Mouse (Mus musculus) MEL (cell line): ENCODE data around the gene Olfr263. TPM values are rescaled to one million over a fixed set of nuclear protein-coding genes. Genes with fewer than 3 reads are reported as not detected.

Experiments
- DNase-seq: peaks from one replicate; pipeline ENCODE4 v3.0.0; 2011; ENCODE audit warnings: low read depth, low spot score
- H3K27ac ChIP-seq: 2 replicates; pipeline ENCODE4 v1.5.1; 2012; ENCODE audit warnings: low read depth, mild to moderate bottlenecking, control low read depth, low read length, moderate library complexity; ENCODE audit not compliant: control insufficient read depth
- H3K27me3 ChIP-seq, 2 experiments: fragments of 150-350 bp in 1 of 2; sonication (generic) in 1 of 2; 2 replicates each; pipeline ENCODE4 v1.6.1; 2012; ENCODE audit warnings: low read length in 2 of 2, mild to moderate bottlenecking in 2 of 2, improper control_type of control experiment in 1 of 2, moderate library complexity in 1 of 2; ENCODE audit not compliant: insufficient read depth in 2 of 2, control insufficient read depth in 1 of 2
- H3K36me3 ChIP-seq, 2 experiments: 2 replicates each; pipeline ENCODE4 v1.6.1; 2012 to 2014; ENCODE audit warnings: low read length in 2 of 2, improper control_type of control experiment in 1 of 2, inconsistent platforms in 1 of 2, mild to moderate bottlenecking in 1 of 2; ENCODE audit not compliant: insufficient read depth in 2 of 2, control insufficient read depth in 1 of 2
- H3K4me1 ChIP-seq, 2 experiments: fragments of 150-350 bp in 1 of 2; sonication (generic) in 1 of 2; 2 replicates each; pipeline ENCODE4 v1.6.1; 2012; ENCODE audit warnings: low read length in 2 of 2, improper control_type of control experiment in 1 of 2, mild to moderate bottlenecking in 1 of 2; ENCODE audit not compliant: insufficient read depth in 2 of 2, control insufficient read depth in 1 of 2
- H3K4me3 ChIP-seq, 2 experiments: fragments of 150-350 bp in 1 of 2; sonication (generic) in 1 of 2; 2 replicates each; pipeline ENCODE4 v1.5.1; 2012; ENCODE audit warnings: low read depth in 2 of 2, low read length in 2 of 2, mild to moderate bottlenecking in 2 of 2, moderate library complexity in 2 of 2, control low read depth in 1 of 2, improper control_type of control experiment in 1 of 2; ENCODE audit not compliant: control insufficient read depth in 1 of 2, insufficient read depth in 1 of 2
- H3K79me2 ChIP-seq: 2 replicates; pipeline ENCODE4 v1.6.1; 2012; ENCODE audit warnings: mild to moderate bottlenecking, low read length, moderate library complexity; ENCODE audit not compliant: control insufficient read depth, poor library complexity, insufficient read depth
- H3K9ac ChIP-seq: 2 replicates; pipeline ENCODE4 v1.6.1; 2012; ENCODE audit warnings: low read depth, mild to moderate bottlenecking, control low read depth, low read length, moderate library complexity; ENCODE audit not compliant: control insufficient read depth, poor library complexity, severe bottlenecking
- H3K9me3 ChIP-seq: fragments of 150-350 bp; sonication (generic); replicated peaks from 2 replicates; pipeline ENCODE4 v1.6.1; 2012; ENCODE audit warnings: mild to moderate bottlenecking, low read length, improper control_type of control experiment, moderate library complexity; ENCODE audit not compliant: insufficient read depth
- BHLHE40 ChIP-seq: IDR thresholded peaks from 2 replicates; pipeline ENCODE4 v1.6.1; 2012; ENCODE audit warnings: low read depth, mild to moderate bottlenecking, inconsistent platforms, low read length, improper control_type of control experiment, borderline replicate concordance
- CHD2 ChIP-seq: IDR thresholded peaks from 2 replicates; pipeline ENCODE4 v1.6.1; 2011; ENCODE audit warnings: low read length, improper control_type of control experiment
- CTCF ChIP-seq, 3 experiments: IDR thresholded peaks in 2 of 3; conservative IDR thresholded peaks in 1 of 3; 2 replicates each; pipeline ENCODE4 v1.5.1; 2011 to 2012; ENCODE audit warnings: low read length in 3 of 3, low read depth in 2 of 3, mild to moderate bottlenecking in 2 of 3, improper control_type of control experiment in 1 of 3, inconsistent platforms in 1 of 3, mixed read lengths in 1 of 3, moderate library complexity in 1 of 3; ENCODE audit not compliant: control insufficient read depth in 1 of 3, insufficient read depth in 1 of 3, poor library complexity in 1 of 3, severe bottlenecking in 1 of 3
- GABPA ChIP-seq: IDR thresholded peaks from 2 replicates; pipeline ENCODE4 v1.6.1; 2012; ENCODE audit warnings: low read depth, mild to moderate bottlenecking, inconsistent platforms, low read length, improper control_type of control experiment, moderate library complexity
- GATA1 ChIP-seq: IDR thresholded peaks from 2 replicates; pipeline ENCODE4 v1.6.1; 2011; ENCODE audit warnings: low read depth, low read length, improper control_type of control experiment
- JUND ChIP-seq: IDR thresholded peaks from 2 replicates; pipeline ENCODE4 v1.6.1; 2011; ENCODE audit warnings: low read depth, mild to moderate bottlenecking, improper control_type of control experiment, low read length
- KAT2A ChIP-seq: conservative IDR thresholded peaks from 2 replicates; pipeline ENCODE4 v1.6.1; 2012; ENCODE audit warnings: low read depth, low read length, improper control_type of control experiment, inconsistent platforms
- MAX ChIP-seq: IDR thresholded peaks from 2 replicates; pipeline ENCODE4 v1.6.1; 2011; ENCODE audit warnings: low read length, improper control_type of control experiment
- MAZ ChIP-seq: IDR thresholded peaks from 2 replicates; pipeline ENCODE4 v1.6.1; 2012; ENCODE audit warnings: low read depth, mild to moderate bottlenecking, inconsistent platforms, low read length, improper control_type of control experiment
- MXI1 ChIP-seq: IDR thresholded peaks from 2 replicates; pipeline ENCODE4 v1.6.1; 2011; ENCODE audit warnings: mild to moderate bottlenecking, low read depth, low read length, improper control_type of control experiment
- POLR2A ChIP-seq, 2 experiments: IDR thresholded peaks; 2 replicates each; pipeline ENCODE4 v1.6.1; 2011 to 2012; ENCODE audit warnings: low read length in 2 of 2, mild to moderate bottlenecking in 2 of 2, control low read depth in 1 of 2, improper control_type of control experiment in 1 of 2, low read depth in 1 of 2, moderate library complexity in 1 of 2; ENCODE audit not compliant: control insufficient read depth in 1 of 2, insufficient read depth in 1 of 2, poor library complexity in 1 of 2
- POLR2AphosphoS2 ChIP-seq: IDR thresholded peaks from 2 replicates; pipeline ENCODE4 v1.6.1; 2011; ENCODE audit warnings: low read length, improper control_type of control experiment
- RAD21 ChIP-seq: IDR thresholded peaks from 2 replicates; pipeline ENCODE4 v1.6.1; 2011; ENCODE audit warnings: mild to moderate bottlenecking, low read depth, low read length, improper control_type of control experiment
- SIN3A ChIP-seq: IDR thresholded peaks from 2 replicates; pipeline ENCODE4 v1.6.1; 2012; ENCODE audit warnings: low read length, improper control_type of control experiment, inconsistent platforms
- SMC3 ChIP-seq: IDR thresholded peaks from 2 replicates; pipeline ENCODE4 v1.6.1; 2011; ENCODE audit warnings: low read depth, low read length, improper control_type of control experiment
- TBP ChIP-seq: IDR thresholded peaks from 2 replicates; pipeline ENCODE4 v1.8.0; 2011; ENCODE audit warnings: low read depth, low read length, improper control_type of control experiment
- TCF12 ChIP-seq: IDR thresholded peaks from 2 replicates; pipeline ENCODE4 v1.6.1; 2014; ENCODE audit warnings: low read depth, mild to moderate bottlenecking, inconsistent platforms, low read length, improper control_type of control experiment, moderate library complexity
- USF1 ChIP-seq: IDR thresholded peaks from 2 replicates; pipeline ENCODE4 v1.6.1; 2014; ENCODE audit warnings: low read depth, mild to moderate bottlenecking, inconsistent platforms, low read length, improper control_type of control experiment, moderate library complexity
- USF2 ChIP-seq, 2 experiments: IDR thresholded peaks; 2 replicates each; pipeline ENCODE4 v1.6.1; 2011 to 2012; ENCODE audit warnings: improper control_type of control experiment in 2 of 2, low read length in 2 of 2, borderline replicate concordance in 1 of 2, inconsistent platforms in 1 of 2, low read depth in 1 of 2, mild to moderate bottlenecking in 1 of 2; ENCODE audit not compliant: insufficient read depth in 1 of 2
- ZKSCAN1 ChIP-seq: IDR thresholded peaks from 2 replicates; pipeline ENCODE4 v1.6.1; 2012; ENCODE audit warnings: low read depth, mild to moderate bottlenecking, inconsistent platforms, low read length, improper control_type of control experiment, moderate library complexity
- ZNF384 ChIP-seq: IDR thresholded peaks from 2 replicates; pipeline ENCODE4 v1.6.1; 2012; ENCODE audit warnings: low read depth, mild to moderate bottlenecking, inconsistent platforms, low read length, improper control_type of control experiment
- polyA plus RNA-seq, 2 experiments: library from polyadenylated mRNA; stranded (reverse) in 1 of 2; unstranded in 1 of 2; fragments of >175 nt in 1 of 2; fragments of >200 nt in 1 of 2; gene quantifications; 2 replicates each; pipeline versions ENCODE4 v1.2.1 to v1.2.4; 2012; ENCODE audit warnings: low replicate concordance in 2 of 2, low read depth in 1 of 2; ENCODE audit not compliant: insufficient read length in 2 of 2, insufficient read depth in 1 of 2, missing spikeins in 1 of 2
- total RNA-seq: library from RNA; depleted of rRNA; stranded (reverse); fragments of 300-350 nt; gene quantifications from 2 replicates; pipeline ENCODE4 v1.2.3, GENCODE M21; 2012

Olfr263 gene
- total and polyA plus RNA-seq, 3 experiments = not detected

DNA sequence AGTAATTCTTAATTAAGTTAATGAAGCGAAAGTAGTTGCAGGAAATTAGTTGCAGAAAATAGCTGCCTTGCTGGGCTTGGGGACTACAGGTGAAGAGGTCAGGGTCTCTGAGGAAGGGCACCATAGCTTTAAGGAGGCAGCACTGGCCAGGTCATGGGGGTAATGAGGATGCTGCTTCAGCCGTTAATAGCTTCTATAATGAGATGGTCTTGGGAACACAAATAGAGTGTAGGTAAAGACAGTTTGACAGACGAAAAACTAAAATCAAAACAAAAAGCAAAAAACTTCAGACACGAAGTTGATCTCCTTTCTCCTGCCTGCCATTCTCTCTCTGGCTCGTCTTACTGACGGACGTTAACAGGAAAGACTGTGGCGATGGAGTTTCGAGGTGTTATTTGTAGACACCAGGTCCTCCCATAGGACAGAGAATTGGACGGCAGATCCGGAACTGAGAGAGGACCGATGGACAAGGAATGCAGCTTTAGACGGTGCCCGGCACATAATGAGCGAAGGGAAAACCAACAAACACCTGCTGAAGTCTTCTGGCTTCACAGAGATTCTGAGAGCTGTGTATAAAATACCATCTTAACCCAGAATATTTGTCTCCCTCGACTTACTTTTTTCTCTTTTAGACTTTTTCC, 39.1 kb downstream of the Olfr263 start:
- Histone ChIP-seq H3K9me3 (no peaks in the 10 kb centered on the region), H3K9ac (peak overlapping the region; percentile 63), H3K4me1 (peaks cover 0 to 7% of the 10 kb centered on the region in 2 experiments; a peak in 1 of 4 replicates), H3K27me3 (no peaks in the 10 kb centered on the region), H3K4me3 (peak overlapping the region; percentile 69 to 76), H3K36me3 (peaks cover 0 to 7% of the 10 kb centered on the region in 2 experiments; a peak in 2 of 4 replicates), H3K79me2 (no peaks in the 10 kb centered on the region), H3K27ac (no peak overlapping the region; the same call in 1 of the 2 replicates)
- TF ChIP-seq POLR2A (IDR thresholded peaks at IDR 0.05; ENCODE audit: control insufficient read depth in 1 of 2, insufficient read depth in 1 of 2, low read depth in 1 of 2, low read length in 2 of 2, poor library complexity in 1 of 2) = no peak
- no peak for TF ChIP-seq CTCF (IDR thresholded peaks at IDR 0.05 in 2 of 3, conservative IDR thresholded peaks at IDR 0.05 in 1 of 3; ENCODE audit: control insufficient read depth in 1 of 3, insufficient read depth in 1 of 3, low read depth in 2 of 3, low read length in 3 of 3, poor library complexity in 1 of 3, severe bottlenecking in 1 of 3)
- no peak for TF ChIP-seq ZNF384
- no peak for TF ChIP-seq SIN3A
- TF ChIP-seq ZKSCAN1 = no peak
- no peak for TF ChIP-seq MAX
- TF ChIP-seq MAZ = no peak
- TF ChIP-seq MXI1 = no peak
- no peak for TF ChIP-seq GABPA
- no peak for TF ChIP-seq JUND
- DNase-seq = peak; percentile 86

- H3K27me3 ChIP-seq = no peaks in the 10 kb centered on the region
- H3K9ac ChIP-seq = peak overlapping the region; percentile 63
- H3K36me3 ChIP-seq = peaks cover 0 to 7% of the 10 kb centered on the region in 2 experiments; a peak in 2 of 4 replicates
- peak overlapping the region; percentile 22; the same call in 1 of the 2 replicates for H3K27ac ChIP-seq
- peaks cover 0 to 4% of the 10 kb centered on the region in 2 experiments; a peak in 1 of 4 replicates for H3K4me1 ChIP-seq
- H3K4me3 ChIP-seq = peak overlapping the region; percentile 69 to 76
- DNase-seq = peak; percentile 75
- H3K79me2 ChIP-seq = no peaks in the 10 kb centered on the region
- TF ChIP-seq USF1 (no peak), TBP (no peak), KAT2A (no peak), POLR2AphosphoS2 (no peak), TCF12 (no peak), USF2 (IDR thresholded peaks at IDR 0.05; ENCODE audit: borderline replicate concordance in 1 of 2, insufficient read depth in 1 of 2, low read depth in 1 of 2, low read length in 2 of 2) (no peak), SMC3 (no peak), CHD2 (no peak), BHLHE40 (no peak), GATA1 (no peak), RAD21 (no peak)
- no peaks in the 10 kb centered on the region for H3K9me3 ChIP-seq
Measured at GRCm38 (mm10) chr13:21169121-21169656, 39.8 kb downstream of the Olfr263 start.
